Mouse (Mus musculus) stomach, postnatal 0 days (tissue): ENCODE results near the gene Crybb3.

Experiments
- CTCF ChIP-seq: IDR thresholded peaks from 2 replicates; pipeline ENCODE4 v1.5.1; 2016; ENCODE audit warnings: antibody characterized with exemption, low read depth, mild to moderate bottlenecking, moderate library complexity
- EP300 ChIP-seq: optimal IDR thresholded peaks from 2 replicates; pipeline ENCODE3; 2016; ENCODE audit warnings: antibody characterized with exemption

GRCm38 (mm10) chr5:113118695-113119094 lies 37.3 kb upstream of the Crybb3 start:
- TF ChIP-seq CTCF (no peak), EP300 (no peak)
